Mouse (Mus musculus) heart, embryonic 11.5 days (tissue): ENCODE measurements around the gene Clpb. TPM values are rescaled to one million over a fixed set of nuclear protein-coding genes. Genes with fewer than 3 reads are reported as not detected.

Experiments
- ATAC-seq: fragments of 200-750 bp; cut with Nextera tagmentation; replicated peaks from 2 replicates; pipeline ENCODE4 v1.8.0; 2017; ENCODE audit warnings: moderate library complexity; ENCODE audit not compliant: insufficient number of reproducible peaks, low FRiP score, low TSS enrichment
- H3K27ac ChIP-seq: fragments of 300-500 bp; sonication (generic); 2 replicates; pipeline ENCODE4 v1.5.1; 2014; ENCODE audit warnings: mild to moderate bottlenecking, low read depth, low read length
- H3K27me3 ChIP-seq: fragments of 300-500 bp; sonication (generic); 2 replicates; pipeline ENCODE4 v1.6.1; 2014; ENCODE audit warnings: mild to moderate bottlenecking, low read length, mixed read lengths; ENCODE audit not compliant: control insufficient read depth, insufficient read depth
- H3K36me3 ChIP-seq: fragments of 300-500 bp; sonication (generic); 2 replicates; pipeline ENCODE4 v1.6.1; 2014; ENCODE audit warnings: mild to moderate bottlenecking, low read length, moderate library complexity, mixed read lengths; ENCODE audit not compliant: control insufficient read depth, insufficient read depth
- H3K4me1 ChIP-seq: fragments of 300-500 bp; sonication (generic); 2 replicates; pipeline ENCODE4 v1.6.1; 2014; ENCODE audit warnings: low read length; ENCODE audit not compliant: control insufficient read depth, insufficient read depth
- H3K4me2 ChIP-seq: fragments of 300-500 bp; sonication (generic); 2 replicates; pipeline ENCODE4 v1.6.1; 2014; ENCODE audit warnings: mild to moderate bottlenecking, moderate library complexity
- H3K4me3 ChIP-seq: fragments of 300-500 bp; sonication (generic); 2 replicates; pipeline ENCODE4 v1.5.1; 2014; ENCODE audit warnings: low read depth, low read length
- H3K9ac ChIP-seq: fragments of 300-500 bp; sonication (generic); 2 replicates; pipeline ENCODE4 v1.6.1; 2014; ENCODE audit warnings: mild to moderate bottlenecking, low read depth, low read length, moderate library complexity
- H3K9me3 ChIP-seq: fragments of 300-500 bp; sonication (generic); replicated peaks from 2 replicates; pipeline ENCODE4 v1.6.1; 2016; ENCODE audit warnings: low read length; ENCODE audit not compliant: control insufficient read depth
- WGBS: fragments of 180-500 bp; shearing (Covaris S2); extraction: QIAGEN DNeasy Blood & Tissue Kit; methylation state at CpG from one replicate; pipeline ENCODE4 v1.1.7; 2014; ENCODE audit not compliant: insufficient replicate concordance; 5-methylcytosine and 5-hydroxymethylcytosine counted together
- polyA plus RNA-seq: library from polyadenylated mRNA; unstranded; fragments of >200 nt; fragmentation: Nextera tagmentation; extraction: Ambion mirVana; gene quantifications from 2 replicates; pipeline ENCODE4 v1.2.1, GENCODE M21; 2014

The Clpb gene
- polyA plus RNA-seq, 1 experiment from 2014 or later = 36.1 TPM

DNA sequence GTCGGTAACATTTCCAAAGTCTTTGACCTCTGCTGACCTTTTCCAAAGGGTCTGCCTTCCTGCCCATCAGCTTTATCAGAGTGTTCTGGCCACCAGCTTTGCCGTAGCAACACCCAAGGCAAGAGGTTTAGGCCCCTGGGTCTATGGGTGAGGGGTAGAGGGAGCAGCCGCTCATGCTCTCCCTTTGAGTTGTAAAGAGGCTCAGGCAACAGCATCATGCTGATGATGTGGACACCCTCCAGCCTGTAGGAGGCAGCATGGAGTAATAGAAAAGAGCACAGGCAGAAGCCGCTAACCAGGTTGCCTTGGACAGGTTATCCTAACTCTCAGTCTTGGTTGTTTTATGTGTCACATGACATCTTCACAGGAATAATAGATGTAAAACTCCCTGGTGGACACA, 61.6 kb downstream of the Clpb start:
- 53% methylated on average over 4 of the region's 4 CpGs for WGBS
- no peak overlapping the region for H3K4me2 ChIP-seq
- no peaks in the 10 kb centered on the region for H3K9me3 ChIP-seq
- H3K27me3 ChIP-seq = no peaks in the 10 kb centered on the region
- H3K27ac ChIP-seq = no peak overlapping the region
- H3K36me3 ChIP-seq = no peaks in the 10 kb centered on the region
- ATAC-seq = no peak
- no peak overlapping the region for H3K9ac ChIP-seq
- H3K4me1 ChIP-seq = no peaks in the 10 kb centered on the region
- no peak overlapping the region for H3K4me3 ChIP-seq

DNA sequence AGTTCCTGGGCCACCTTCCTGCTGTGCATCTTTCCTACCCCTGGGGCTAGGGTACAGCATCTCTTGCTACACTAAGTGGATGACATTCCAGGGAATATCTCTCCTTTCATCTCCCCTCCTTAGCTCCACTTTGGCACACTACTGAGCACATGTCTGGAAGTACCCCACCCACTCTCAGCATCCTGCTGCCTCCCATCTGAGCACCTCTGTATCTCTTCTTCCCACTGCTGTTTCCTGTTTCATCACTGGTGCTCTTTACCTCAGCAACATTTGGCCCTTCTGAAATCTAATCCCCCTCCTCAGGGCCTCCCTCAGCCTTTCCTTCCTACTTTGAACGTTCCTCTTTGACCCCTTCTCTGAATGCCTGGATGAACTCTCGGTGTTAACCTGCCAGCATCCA, 63.5 kb downstream of the Clpb start:
- no peaks in the 10 kb centered on the region for H3K36me3 ChIP-seq
- no peak overlapping the region for H3K4me3 ChIP-seq
- H3K27me3 ChIP-seq = no peaks in the 10 kb centered on the region
- ATAC-seq = no peak
- WGBS = 32% methylated on average over 2 of the region's 2 CpGs
- no peak overlapping the region for H3K9ac ChIP-seq
- no peaks in the 10 kb centered on the region for H3K4me1 ChIP-seq
- H3K27ac ChIP-seq = no peak overlapping the region
- H3K9me3 ChIP-seq = no peaks in the 10 kb centered on the region
- no peak overlapping the region for H3K4me2 ChIP-seq

DNA sequence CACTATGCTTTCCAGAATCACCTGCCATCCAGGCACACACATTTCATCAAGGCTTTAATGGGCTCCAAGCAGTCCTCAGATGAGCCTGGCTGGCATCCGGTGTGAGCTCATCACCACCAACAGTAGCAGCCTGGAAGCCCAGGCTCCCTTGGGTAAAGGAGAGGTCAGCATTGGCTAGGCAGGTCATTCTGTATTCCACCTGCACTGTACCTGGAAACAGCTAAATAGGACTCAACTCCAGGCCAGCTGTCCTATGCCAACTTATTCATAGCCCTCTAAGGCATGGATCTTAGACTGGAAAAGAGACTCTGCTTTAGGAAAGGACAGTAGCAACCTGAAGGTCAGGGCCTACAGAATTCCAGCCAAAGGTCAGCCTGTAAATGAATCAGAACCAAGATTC, 68.7 kb downstream of the Clpb start:
- no peak for ATAC-seq
- H3K9me3 ChIP-seq = no peaks in the 10 kb centered on the region
- H3K27me3 ChIP-seq = no peaks in the 10 kb centered on the region
- H3K4me1 ChIP-seq = no peaks in the 10 kb centered on the region
- H3K4me3 ChIP-seq = no peak overlapping the region
- no peak overlapping the region for H3K4me2 ChIP-seq
- no peaks in the 10 kb centered on the region for H3K36me3 ChIP-seq
- 67% methylated on average over 1 of the region's 1 CpGs for WGBS
- no peak overlapping the region for H3K9ac ChIP-seq
- no peak overlapping the region for H3K27ac ChIP-seq

DNA sequence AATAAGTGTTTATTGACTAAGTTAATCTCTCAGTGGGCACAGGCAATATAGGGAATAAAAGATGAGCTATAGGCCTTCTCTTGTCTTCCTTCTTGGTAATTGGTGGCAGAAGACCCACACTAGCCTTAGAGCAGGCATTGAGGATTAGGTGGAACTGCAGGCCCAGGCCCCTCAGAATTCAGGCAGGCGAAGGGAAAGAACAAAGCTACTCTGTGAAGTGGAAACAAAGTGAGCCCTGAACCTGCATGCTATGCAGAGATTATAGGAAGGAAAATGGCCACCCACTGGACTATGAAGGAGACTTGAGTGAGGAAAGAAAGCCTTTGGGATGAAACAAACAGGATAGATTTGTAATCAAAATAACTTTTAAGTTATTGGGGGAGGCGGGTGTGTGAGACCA, 69.6 kb downstream of the Clpb start:
- WGBS = 76% methylated on average over 2 of the region's 2 CpGs
- Histone ChIP-seq H3K27ac (no peak overlapping the region), H3K36me3 (no peaks in the 10 kb centered on the region), H3K4me1 (no peaks in the 10 kb centered on the region), H3K27me3 (no peaks in the 10 kb centered on the region), H3K4me3 (no peak overlapping the region), H3K9me3 (no peaks in the 10 kb centered on the region), H3K9ac (no peak overlapping the region), H3K4me2 (no peak overlapping the region)
- no peak for ATAC-seq

DNA sequence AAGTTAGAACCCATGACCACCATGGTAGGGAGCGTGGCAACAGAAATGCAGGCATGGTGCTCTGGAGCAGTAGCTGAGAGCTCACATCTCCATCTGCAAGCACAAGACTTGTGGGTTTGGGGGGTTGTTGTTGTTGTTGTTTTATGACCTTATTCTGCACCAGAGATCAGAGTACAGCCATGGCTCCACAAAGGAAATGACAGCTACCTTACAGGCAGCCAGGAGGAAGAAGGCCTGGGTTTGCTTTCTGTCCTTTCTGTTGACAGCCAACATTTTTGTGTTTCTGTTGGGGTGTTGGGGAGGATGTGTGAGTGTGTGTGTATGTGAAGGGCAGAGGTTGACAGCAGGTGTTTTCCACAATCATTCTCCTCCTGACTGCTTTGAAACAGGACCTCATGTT, 71.9 kb downstream of the Clpb start:
- Histone ChIP-seq H3K36me3 (no peaks in the 10 kb centered on the region), H3K9ac (no peak overlapping the region), H3K4me2 (no peak overlapping the region), H3K4me1 (no peaks in the 10 kb centered on the region; the same call in 1 of the 2 replicates), H3K27ac (no peak overlapping the region), H3K27me3 (no peaks in the 10 kb centered on the region), H3K4me3 (no peak overlapping the region), H3K9me3 (no peaks in the 10 kb centered on the region)
- no peak for ATAC-seq
- 91% methylated on average over 1 of the region's 1 CpGs for WGBS

DNA sequence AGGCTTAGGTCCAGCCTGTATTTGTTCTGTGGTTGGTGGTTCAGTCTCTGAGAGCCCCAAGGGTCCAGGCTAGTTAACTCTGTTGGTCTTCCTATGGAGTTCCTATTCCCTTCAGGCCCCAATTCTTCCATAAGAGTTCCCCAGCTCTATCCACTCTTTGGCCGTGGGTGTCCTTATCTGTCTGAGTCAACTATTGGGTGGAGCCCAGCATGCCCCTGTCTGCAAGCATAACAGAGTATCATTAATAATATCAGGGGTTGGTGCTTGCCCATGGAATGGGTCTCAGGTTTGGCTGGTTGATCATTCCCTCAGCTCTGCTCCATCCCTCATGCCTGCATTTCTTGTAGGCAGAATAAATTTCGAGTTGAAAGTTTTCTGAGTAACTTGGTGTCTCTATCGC, 74.3 kb downstream of the Clpb start:
- Histone ChIP-seq H3K4me3 (no peak overlapping the region), H3K4me2 (no peak overlapping the region), H3K27ac (no peak overlapping the region), H3K27me3 (no peaks in the 10 kb centered on the region), H3K4me1 (no peaks in the 10 kb centered on the region; the same call in 1 of the 2 replicates), H3K36me3 (no peaks in the 10 kb centered on the region), H3K9me3 (no peaks in the 10 kb centered on the region), H3K9ac (no peak overlapping the region)
- no peak for ATAC-seq
- 56% methylated on average over 3 of the region's 3 CpGs for WGBS

DNA sequence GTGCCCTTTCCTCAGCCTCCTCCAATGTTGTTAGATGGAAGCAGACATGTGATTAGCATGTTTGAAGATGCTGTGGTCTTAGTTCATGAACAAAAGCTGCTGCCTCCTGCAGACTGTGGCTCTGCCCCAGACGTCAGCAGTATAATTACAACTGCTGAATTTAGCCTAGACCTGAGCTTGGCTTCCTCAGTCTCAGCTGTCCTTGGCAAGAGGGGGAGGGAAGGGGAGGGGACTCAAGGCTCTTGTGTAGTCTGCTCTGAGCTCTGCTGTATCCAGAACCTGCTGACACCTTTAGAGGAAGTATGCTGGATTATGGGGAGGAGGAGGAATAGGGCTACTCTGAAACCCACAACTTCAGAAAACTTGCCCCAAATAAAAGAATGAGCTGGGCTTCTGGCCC, 76.2 kb downstream of the Clpb start:
- no peak for ATAC-seq
- H3K9me3 ChIP-seq = no peaks in the 10 kb centered on the region
- H3K27ac ChIP-seq = no peak overlapping the region
- WGBS = 10% methylated on average over 1 of the region's 1 CpGs
- H3K9ac ChIP-seq = no peak overlapping the region
- no peak overlapping the region for H3K4me2 ChIP-seq
- no peaks in the 10 kb centered on the region; the same call in 1 of the 2 replicates for H3K4me1 ChIP-seq
- no peaks in the 10 kb centered on the region for H3K27me3 ChIP-seq
- H3K36me3 ChIP-seq = no peaks in the 10 kb centered on the region
- H3K4me3 ChIP-seq = no peak overlapping the region

DNA sequence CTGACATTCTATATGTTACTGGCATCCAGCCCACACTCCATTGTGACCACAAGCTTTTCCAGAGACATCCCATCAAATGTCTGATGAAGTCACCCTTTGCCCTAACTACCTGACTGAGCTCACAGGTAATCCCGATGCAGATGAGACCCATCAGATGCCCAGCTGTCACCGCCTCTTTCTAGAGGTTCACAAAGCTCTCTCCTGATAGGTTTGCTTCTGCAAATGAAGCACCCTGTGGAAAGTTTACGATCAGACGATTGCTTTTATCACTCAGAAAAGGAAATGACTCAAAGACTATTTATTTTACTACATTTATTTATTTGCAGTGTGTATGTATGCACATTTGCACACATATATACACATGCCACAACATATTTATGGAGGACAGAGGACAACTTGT, 80.1 kb downstream of the Clpb start:
- no peaks in the 10 kb centered on the region for H3K27me3 ChIP-seq
- no peak overlapping the region for H3K9ac ChIP-seq
- H3K4me3 ChIP-seq = no peak overlapping the region
- no peaks in the 10 kb centered on the region for H3K9me3 ChIP-seq
- H3K27ac ChIP-seq = no peak overlapping the region
- ATAC-seq = no peak
- 77% methylated on average over 4 of the region's 4 CpGs for WGBS
- H3K4me1 ChIP-seq = peaks cover 6% of the 10 kb centered on the region
- H3K36me3 ChIP-seq = no peaks in the 10 kb centered on the region
- no peak overlapping the region for H3K4me2 ChIP-seq

DNA sequence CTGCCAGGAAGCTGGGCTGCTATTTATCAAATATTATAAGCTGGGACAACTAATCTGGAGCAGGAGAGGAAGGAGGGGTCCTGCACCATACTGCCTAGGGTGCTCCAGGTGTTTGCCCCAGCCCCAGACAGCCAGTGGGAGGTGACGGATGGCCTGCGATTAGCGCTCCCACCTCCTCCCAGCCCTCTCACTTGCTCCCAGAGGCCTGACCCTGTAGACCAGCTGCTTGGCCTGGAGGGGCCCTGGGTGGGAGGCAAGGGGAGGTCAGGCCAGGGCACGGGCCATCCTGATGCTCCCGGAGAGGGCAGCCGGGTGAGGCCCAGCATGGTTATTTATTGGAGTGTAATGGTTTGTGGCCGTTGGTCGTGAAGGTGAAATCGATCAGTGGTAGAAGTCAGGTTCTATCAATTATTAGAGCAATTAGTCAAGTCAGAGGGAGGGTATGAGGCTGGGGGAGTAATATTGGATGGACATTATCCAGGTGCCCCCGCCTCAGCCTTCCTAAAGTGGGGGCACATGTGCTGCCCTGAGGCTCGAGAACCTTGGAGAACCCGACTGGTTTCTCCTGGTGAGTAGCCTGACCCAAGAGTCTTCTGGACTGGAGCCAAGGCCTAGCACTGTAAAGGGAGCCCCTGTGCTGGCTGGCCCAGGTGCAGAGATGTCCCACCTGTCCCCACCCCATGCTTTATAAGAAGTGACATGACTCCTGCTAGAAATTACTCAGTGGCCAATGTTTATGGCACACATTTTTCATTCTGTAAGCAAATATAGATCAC, 83.3 kb downstream of the Clpb start:
- H3K27ac ChIP-seq = no peak overlapping the region
- H3K9me3 ChIP-seq = no peaks in the 10 kb centered on the region
- WGBS = 72% methylated on average over 12 of the region's 12 CpGs
- no peak for ATAC-seq
- no peak overlapping the region for H3K9ac ChIP-seq
- H3K4me2 ChIP-seq = no peak overlapping the region
- H3K36me3 ChIP-seq = no peaks in the 10 kb centered on the region
- H3K4me1 ChIP-seq = peaks cover 13% of the 10 kb centered on the region; the same call in 1 of the 2 replicates
- H3K4me3 ChIP-seq = no peak overlapping the region
- no peaks in the 10 kb centered on the region for H3K27me3 ChIP-seq
